Mouse (Mus musculus) limb, embryonic 10.5 days (tissue): ENCODE measurements at regions not wholly inside any gene's neighbourhood (a gene's known extent, or its start where the extent isn't known, plus 50 kb on each side); places are given as distances from the start of the nearest gene placed in this dataset.

Experiments
- DNase-seq: peaks from one replicate; pipeline ENCODE4 v3.0.0-alpha.2; 2017; ENCODE audit warnings: low spot score
- H3K27ac ChIP-seq: fragments of 300-500 bp; sonication (generic); 2 replicates; pipeline ENCODE4 v1.5.1; 2016; ENCODE audit warnings: mild to moderate bottlenecking
- H3K27me3 ChIP-seq: fragments of 300-500 bp; sonication (generic); 2 replicates; pipeline ENCODE4 v1.6.1; 2016; ENCODE audit warnings: low read depth, mild to moderate bottlenecking; ENCODE audit not compliant: poor library complexity, severe bottlenecking
- H3K36me3 ChIP-seq: fragments of 300-500 bp; sonication (generic); 2 replicates; pipeline ENCODE4 v1.6.1; 2016; ENCODE audit warnings: mild to moderate bottlenecking, moderate library complexity
- H3K4me1 ChIP-seq: fragments of 300-500 bp; sonication (generic); 2 replicates; pipeline ENCODE4 v1.6.1; 2016
- H3K4me3 ChIP-seq: fragments of 300-500 bp; sonication (generic); 2 replicates; pipeline ENCODE4 v1.5.1; 2016; ENCODE audit warnings: mild to moderate bottlenecking, moderate library complexity
- H3K9me3 ChIP-seq: fragments of 300-500 bp; sonication (generic); replicated peaks from 2 replicates; pipeline ENCODE4 v1.6.1; 2016; ENCODE audit warnings: mild to moderate bottlenecking
- WGBS: fragments of 180-500 bp; shearing (Covaris S2); methylation state at CpG from one replicate; pipeline ENCODE4 v1.1.7; 2016; 5-methylcytosine and 5-hydroxymethylcytosine counted together

- no peak overlapping the region for H3K27ac ChIP-seq
- 56% methylated on average over 6 of the region's 6 CpGs for WGBS
- H3K9me3 ChIP-seq = no peaks in the 10 kb centered on the region
- H3K4me1 ChIP-seq = peaks cover 10% of the 10 kb centered on the region
- no peaks in the 10 kb centered on the region for H3K36me3 ChIP-seq
- H3K27me3 ChIP-seq = no peaks in the 10 kb centered on the region
- H3K4me3 ChIP-seq = no peak overlapping the region
- no peak for DNase-seq
Measured at GRCm38 (mm10) chr13:71084301-71084700, 242.7 kb upstream of the Adamts16 start.

- no peaks in the 10 kb centered on the region for H3K4me1 ChIP-seq
- H3K36me3 ChIP-seq = no peaks in the 10 kb centered on the region
- H3K27me3 ChIP-seq = no peaks in the 10 kb centered on the region
- no peak for DNase-seq
- no peak overlapping the region for H3K27ac ChIP-seq
- no peak overlapping the region for H3K4me3 ChIP-seq
- WGBS = 95% methylated on average over 4 of the region's 4 CpGs
- H3K9me3 ChIP-seq = no peaks in the 10 kb centered on the region
Measured at GRCm38 (mm10) chr13:71075916-71076315, 234.3 kb upstream of the Adamts16 start.

GRCm38 (mm10) chr13:71074012-71074411 is 232.4 kb upstream of the Adamts16 start:
- no peak for DNase-seq
- H3K27me3 ChIP-seq = no peaks in the 10 kb centered on the region
- WGBS = 77% methylated on average over 10 of the region's 10 CpGs

GRCm38 (mm10) chr13:71068757-71069201 is 227.2 kb upstream of the Adamts16 start:
- WGBS = 78% methylated on average over 11 of the region's 11 CpGs
- no peak for DNase-seq
- no peak overlapping the region for H3K4me3 ChIP-seq
- H3K27ac ChIP-seq = no peak overlapping the region
- H3K36me3 ChIP-seq = no peaks in the 10 kb centered on the region
- peaks cover 11% of the 10 kb centered on the region for H3K4me1 ChIP-seq
- H3K9me3 ChIP-seq = no peaks in the 10 kb centered on the region
- H3K27me3 ChIP-seq = no peaks in the 10 kb centered on the region

More at GRCm38 (mm10) chr13:71074012-71074411, 232.4 kb upstream of the Adamts16 start:
- no peak overlapping the region for H3K27ac ChIP-seq
- no peaks in the 10 kb centered on the region for H3K4me1 ChIP-seq
- H3K4me3 ChIP-seq = no peak overlapping the region
- H3K36me3 ChIP-seq = no peaks in the 10 kb centered on the region
- no peaks in the 10 kb centered on the region for H3K9me3 ChIP-seq

- H3K4me1 ChIP-seq = peaks cover 11% of the 10 kb centered on the region
- WGBS = 35% methylated on average over 4 of the region's 4 CpGs
- no peak for DNase-seq
- H3K27me3 ChIP-seq = no peaks in the 10 kb centered on the region
- H3K36me3 ChIP-seq = no peaks in the 10 kb centered on the region
- no peaks in the 10 kb centered on the region for H3K9me3 ChIP-seq
- no peak overlapping the region for H3K27ac ChIP-seq
- H3K4me3 ChIP-seq = no peak overlapping the region
Measured at GRCm38 (mm10) chr13:71068011-71068410, 226.4 kb upstream of the Adamts16 start.

- H3K9me3 ChIP-seq = no peaks in the 10 kb centered on the region
- no peaks in the 10 kb centered on the region for H3K36me3 ChIP-seq
- no peak overlapping the region for H3K4me3 ChIP-seq
- no peaks in the 10 kb centered on the region for H3K27me3 ChIP-seq
- DNase-seq = no peak
- WGBS = 80% methylated on average over 1 of the region's 1 CpGs
- peaks cover 11% of the 10 kb centered on the region for H3K4me1 ChIP-seq
- no peak overlapping the region for H3K27ac ChIP-seq
Measured at GRCm38 (mm10) chr13:71065568-71065967, 224.0 kb upstream of the Adamts16 start.

GRCm38 (mm10) chr13:71064590-71065307 is 223.1 kb upstream of the Adamts16 start:
- no peak overlapping the region for H3K27ac ChIP-seq
- peaks cover 11% of the 10 kb centered on the region for H3K4me1 ChIP-seq
- no peaks in the 10 kb centered on the region for H3K36me3 ChIP-seq
- no peak for DNase-seq
- no peak overlapping the region for H3K4me3 ChIP-seq
- H3K27me3 ChIP-seq = no peaks in the 10 kb centered on the region
- WGBS = 82% methylated on average over 8 of the region's 8 CpGs
- no peaks in the 10 kb centered on the region for H3K9me3 ChIP-seq

- Histone ChIP-seq H3K9me3 (no peaks in the 10 kb centered on the region), H3K4me3 (no peak overlapping the region), H3K27me3 (no peaks in the 10 kb centered on the region), H3K4me1 (no peaks in the 10 kb centered on the region), H3K27ac (no peak overlapping the region), H3K36me3 (no peaks in the 10 kb centered on the region)
- DNase-seq = no peak
- 91% methylated on average over 21 of the region's 21 CpGs for WGBS
Measured at GRCm38 (mm10) chr13:71053361-71054264, 212.0 kb upstream of the Adamts16 start.

GRCm38 (mm10) chr13:71050646-71051045 is 209.0 kb upstream of the Adamts16 start:
- DNase-seq = no peak
- Histone ChIP-seq H3K4me3 (no peak overlapping the region), H3K27ac (no peak overlapping the region), H3K36me3 (no peaks in the 10 kb centered on the region), H3K9me3 (no peaks in the 10 kb centered on the region), H3K4me1 (no peaks in the 10 kb centered on the region), H3K27me3 (no peaks in the 10 kb centered on the region)
- 55% methylated on average over 13 of the region's 13 CpGs for WGBS

GRCm38 (mm10) chr13:71036000-71036399 is 194.4 kb upstream of the Adamts16 start:
- H3K9me3 ChIP-seq = no peaks in the 10 kb centered on the region
- WGBS = 82% methylated on average over 8 of the region's 8 CpGs
- H3K27ac ChIP-seq = no peak overlapping the region
- DNase-seq = no peak
- H3K4me1 ChIP-seq = no peaks in the 10 kb centered on the region
- no peaks in the 10 kb centered on the region for H3K27me3 ChIP-seq
- no peak overlapping the region for H3K4me3 ChIP-seq
- no peaks in the 10 kb centered on the region for H3K36me3 ChIP-seq

- Histone ChIP-seq H3K4me1 (no peaks in the 10 kb centered on the region), H3K27me3 (no peaks in the 10 kb centered on the region), H3K4me3 (no peak overlapping the region), H3K9me3 (no peaks in the 10 kb centered on the region), H3K27ac (no peak overlapping the region), H3K36me3 (no peaks in the 10 kb centered on the region)
- DNase-seq = no peak
- 83% methylated on average over 13 of the region's 13 CpGs for WGBS
Measured at GRCm38 (mm10) chr13:71034926-71035687, 193.5 kb upstream of the Adamts16 start.

GRCm38 (mm10) chr13:71008216-71008615 is 166.6 kb upstream of the Adamts16 start:
- 27% methylated on average over 3 of the region's 3 CpGs for WGBS
- no peak overlapping the region for H3K4me3 ChIP-seq
- no peaks in the 10 kb centered on the region for H3K27me3 ChIP-seq
- H3K4me1 ChIP-seq = no peaks in the 10 kb centered on the region
- H3K9me3 ChIP-seq = no peaks in the 10 kb centered on the region
- H3K36me3 ChIP-seq = no peaks in the 10 kb centered on the region
- H3K27ac ChIP-seq = no peak overlapping the region
- no peak for DNase-seq
